Mouse (Mus musculus) gonadal fat pad, adult 2 months (tissue): ENCODE measurements around the gene Ccdc88c. TPM values are rescaled to one million over a fixed set of nuclear protein-coding genes. Genes with fewer than 3 reads are reported as not detected.

ENCODE experiments used
- DNase-seq: peaks from one replicate; pipeline ENCODE4 v3.0.0-alpha.2; 2012; ENCODE audit warnings: low read depth
- polyA plus RNA-seq: library from polyadenylated mRNA; depleted of rRNA; stranded (reverse); fragments of >200 nt; gene quantifications from 2 replicates; pipeline ENCODE4 v1.2.3, GENCODE M21; 2012; rRNA removed

Ccdc88c gene
- polyA plus RNA-seq: 5.8 and 7.9 TPM in 2 replicates

DNA sequence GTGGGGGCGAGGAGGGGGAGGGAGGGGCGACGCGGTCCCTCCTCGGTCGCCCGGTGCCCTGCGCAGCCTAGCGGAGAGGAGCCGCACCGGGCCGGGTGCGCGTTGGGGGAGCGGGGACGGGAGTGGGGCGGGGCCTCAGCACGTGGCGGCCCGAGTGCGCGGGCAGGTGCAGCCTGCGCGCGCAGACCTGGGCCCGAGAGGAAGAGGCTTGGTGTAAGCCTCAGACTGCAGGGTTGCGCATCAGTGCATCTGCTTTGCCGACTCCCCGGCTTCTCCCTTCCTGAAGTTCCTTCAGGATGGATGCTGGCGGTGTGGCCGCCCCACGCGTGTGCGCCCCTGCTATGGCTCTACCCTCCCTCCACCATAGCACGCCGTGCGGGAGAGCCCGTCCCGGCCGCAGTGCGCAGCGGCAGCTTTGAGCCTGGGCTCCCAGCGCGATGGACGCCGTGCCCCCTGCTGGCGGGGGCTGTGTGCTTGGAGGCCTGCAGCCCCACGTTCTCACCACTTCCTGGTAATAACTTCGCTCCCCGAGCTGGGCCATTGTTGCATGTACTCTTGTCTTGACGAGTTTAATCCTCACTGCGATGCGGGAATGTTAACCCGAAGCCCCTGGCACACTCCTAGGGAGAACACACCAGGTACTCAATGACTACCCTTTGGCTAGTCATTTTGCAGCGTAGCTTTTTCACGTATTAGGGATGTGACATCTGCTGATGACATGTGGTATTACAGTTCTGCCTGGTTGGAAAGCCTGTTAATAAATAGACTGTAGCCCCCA lies at the start of gene Ccdc88c:
Ccdc88c (minus strand) TSS at position 103 of the 778 bp plus-strand sequence.
- no peak for DNase-seq

DNA sequence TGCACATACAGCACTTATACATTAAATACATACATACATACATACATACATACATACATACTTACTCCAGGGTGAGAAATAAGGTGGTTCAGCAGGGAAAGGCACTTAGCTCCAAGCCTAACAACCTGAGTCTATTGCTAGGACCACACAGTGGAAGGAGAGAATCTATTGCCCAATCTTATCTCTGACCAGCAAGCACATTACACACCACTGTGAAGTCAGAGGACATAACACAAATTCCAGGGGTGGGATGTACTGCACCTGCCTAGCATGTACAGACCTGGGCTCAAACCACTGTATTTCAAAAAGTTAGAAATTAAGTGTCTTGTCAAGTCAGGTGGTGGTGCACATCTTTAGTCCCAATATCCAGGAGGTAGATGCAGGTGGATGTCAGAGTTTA lies 49.1 kb upstream of the Ccdc88c start:
- no peak for DNase-seq

DNA sequence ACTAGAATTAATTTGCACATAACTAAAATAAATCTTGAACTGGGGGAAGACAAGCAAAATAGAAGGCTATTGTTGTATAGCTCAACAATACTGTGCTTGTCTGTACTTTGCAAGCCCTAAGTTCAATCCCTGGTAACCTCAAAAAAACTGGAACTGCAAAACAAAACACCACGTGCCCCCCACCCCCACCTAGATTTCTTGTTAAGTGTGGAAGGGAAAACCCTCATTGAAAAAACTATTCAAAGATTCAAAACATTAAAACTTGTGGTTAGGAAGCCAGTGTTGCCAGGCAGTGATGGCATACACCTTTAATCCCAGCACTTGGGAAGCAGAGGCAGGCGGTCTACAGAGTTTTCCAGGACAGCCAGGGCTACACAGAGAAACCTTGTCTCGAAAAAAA lies 46.6 kb upstream of the Ccdc88c start:
- no peak for DNase-seq

DNA sequence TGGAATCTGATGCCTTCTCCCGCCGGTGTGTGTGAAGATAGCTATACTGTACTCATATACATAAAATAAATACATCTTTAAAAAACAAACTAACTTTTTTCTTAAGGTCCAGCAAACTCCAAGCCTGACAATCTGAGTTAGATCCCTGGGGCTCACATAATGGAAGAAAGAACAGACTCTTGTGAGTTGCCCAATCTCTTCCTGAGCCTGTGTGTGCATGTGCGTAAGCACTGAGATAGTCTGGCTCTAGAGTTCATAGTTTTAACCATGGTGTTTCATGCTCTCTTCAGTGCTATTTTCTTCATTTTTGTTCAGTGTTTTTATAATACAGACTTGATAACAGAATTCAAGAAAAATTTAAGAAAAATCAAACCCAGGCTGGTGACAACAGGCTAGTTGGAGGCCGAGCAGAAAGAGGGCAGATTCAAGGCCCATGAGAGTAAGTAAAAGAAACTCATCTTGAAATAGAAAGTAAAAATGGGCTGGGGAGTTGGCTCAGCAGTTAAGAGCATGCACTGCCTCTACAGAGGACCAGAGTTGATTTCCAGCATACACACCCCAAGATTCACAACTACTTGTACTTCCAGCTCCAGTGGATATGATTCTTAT lies 46.1 kb upstream of the Ccdc88c start:
- no peak for DNase-seq

DNA sequence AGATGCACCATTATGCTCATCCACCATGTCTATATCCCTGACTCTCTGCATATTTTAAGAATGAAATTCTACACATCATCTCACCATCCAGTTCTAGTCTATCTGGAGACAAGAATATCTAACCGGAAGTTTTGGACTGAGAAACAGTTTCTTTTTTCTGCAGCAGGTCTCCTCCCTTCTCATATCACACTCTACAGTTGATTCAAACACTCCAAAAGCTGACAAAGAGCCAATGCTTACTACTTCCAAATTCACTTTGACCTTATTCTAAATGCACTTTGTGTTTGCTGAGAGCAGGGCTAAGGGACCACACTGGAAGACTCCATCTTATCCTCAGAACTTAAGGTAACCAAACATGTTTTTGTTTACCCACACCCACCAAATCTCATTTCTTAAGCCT lies 41.0 kb upstream of the Ccdc88c start:
- DNase-seq: no peak

DNA sequence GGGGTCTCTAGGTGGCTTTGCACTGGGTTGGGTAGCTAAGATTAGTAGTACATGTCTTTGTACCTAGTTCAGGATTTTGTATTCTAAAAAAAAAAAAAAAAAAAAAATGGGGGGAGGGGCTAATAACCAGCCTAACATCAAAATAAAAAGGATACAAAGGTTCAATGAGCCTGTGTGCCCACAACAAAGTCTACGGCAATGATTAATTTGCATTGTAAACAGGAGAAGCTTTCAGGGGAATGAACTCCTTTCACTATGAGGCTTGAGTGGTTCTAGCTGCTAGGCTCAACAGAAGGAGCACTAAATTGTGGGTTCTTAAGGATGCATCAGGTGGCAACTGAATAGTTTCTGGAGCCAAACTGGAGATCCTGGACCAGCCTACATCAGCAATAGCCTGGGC lies 37.5 kb upstream of the Ccdc88c start:
- DNase-seq: no peak

DNA sequence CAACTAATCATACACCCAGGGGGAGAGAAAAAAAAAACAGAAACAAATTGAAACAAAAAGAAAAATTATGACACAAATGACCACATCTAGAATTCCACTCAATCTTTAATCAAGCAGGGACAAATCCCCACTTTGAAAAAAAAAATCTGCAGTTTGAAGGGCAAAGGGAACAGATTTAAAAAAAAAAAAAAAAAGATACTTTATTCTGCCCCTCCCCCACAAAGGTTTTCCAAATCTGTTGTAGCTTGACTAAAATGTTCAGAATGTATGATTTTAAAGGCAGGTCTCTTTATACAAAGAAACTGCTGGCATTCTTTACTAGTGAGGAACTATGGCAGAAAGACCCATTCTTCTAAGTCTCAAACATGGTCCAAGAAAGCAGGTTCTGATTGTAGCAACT lies 11.1 kb upstream of the Ccdc88c start:
- no peak for DNase-seq

DNA sequence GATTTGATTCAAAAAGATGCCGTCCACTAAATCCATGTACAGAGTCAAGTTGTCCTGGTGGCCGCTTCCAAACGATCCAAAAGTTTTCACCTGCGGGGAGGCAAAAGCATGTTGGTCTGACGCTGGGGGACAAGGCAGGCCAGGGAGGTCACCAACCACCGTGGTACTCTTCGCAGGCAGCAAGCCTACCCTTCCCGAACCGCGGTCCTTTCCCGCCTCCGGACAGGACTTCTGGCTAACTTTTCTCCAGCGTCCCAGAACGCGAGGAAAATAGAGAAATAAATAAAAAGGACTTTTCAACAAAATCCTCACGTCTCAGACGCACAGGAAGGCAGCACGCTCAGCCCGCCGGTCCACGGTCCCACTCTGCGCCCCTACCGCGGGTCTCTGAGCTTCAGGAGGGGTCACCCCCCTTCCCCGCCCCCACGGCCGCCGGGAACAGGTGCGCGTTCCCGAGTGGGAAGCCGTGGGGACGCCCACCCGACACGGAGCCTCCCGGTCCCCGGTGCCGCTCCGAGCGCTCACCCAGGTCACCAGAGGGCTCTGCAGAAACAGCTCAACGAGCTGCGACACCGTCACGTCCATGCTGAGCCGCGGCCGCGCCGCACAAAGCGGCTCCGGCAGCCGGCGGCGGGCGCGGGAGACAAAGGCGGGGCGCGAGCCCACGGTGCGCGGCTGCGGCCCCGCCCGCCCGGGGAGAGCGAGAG lies 456 bp downstream of the Ccdc88c start:
- no peak for DNase-seq

DNA sequence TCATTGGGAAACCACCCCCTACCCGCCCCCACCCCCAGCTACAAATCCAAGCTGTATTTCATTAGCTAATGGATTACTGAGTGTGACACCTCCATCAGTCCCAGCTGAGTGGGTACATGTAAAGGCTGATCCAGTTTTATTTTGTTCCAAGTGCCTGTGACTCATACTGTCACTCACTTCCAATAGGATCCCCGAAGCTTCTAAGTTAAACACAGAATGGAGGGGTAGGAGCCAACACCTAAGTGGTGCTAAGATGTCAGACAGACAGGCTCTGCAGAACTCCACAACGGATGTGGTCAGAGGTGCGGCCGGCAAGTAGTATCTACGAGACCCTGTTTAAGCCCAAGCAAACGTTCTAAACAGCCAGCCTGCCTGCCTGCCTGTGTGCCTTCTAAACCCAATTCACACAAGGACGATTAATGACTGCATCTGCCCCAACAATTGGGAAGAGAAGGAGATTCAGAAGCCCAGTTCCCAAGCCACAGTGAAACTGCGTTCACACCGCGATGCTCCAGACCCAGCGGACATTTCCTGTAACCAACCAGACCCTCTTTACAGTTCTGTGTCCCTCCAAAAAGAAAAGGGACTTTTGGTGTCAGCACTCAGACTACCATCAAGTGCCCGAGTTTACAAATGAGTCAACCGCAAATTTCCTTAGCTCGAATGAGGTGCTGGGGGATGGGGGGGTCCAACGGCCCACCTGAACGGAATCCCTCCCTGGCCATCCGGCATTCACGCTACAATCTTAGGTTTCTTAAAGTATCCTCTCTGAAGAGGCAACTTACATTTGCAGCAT lies 1.2 kb downstream of the Ccdc88c start:
- DNase-seq: no peak

DNA sequence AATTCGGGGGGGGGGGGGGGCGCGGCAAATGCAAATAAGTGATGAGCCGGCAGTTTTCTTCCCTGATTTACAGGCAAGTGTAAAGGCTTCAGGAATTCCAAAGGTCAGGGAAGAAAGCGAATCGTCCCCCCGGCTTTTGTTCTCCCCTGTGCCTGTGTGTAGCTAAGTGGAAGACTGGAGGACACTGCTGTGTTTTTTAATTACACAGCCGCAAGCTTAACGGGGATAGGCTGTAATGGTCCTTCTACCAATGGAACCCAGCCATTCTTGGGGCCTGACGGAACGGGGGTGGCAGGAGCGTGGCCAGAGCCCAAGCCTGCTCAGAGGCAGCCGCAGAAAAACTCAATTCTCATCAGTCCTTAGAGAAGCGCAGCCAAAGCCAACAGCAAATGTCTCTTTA lies 1.9 kb downstream of the Ccdc88c start:
- no peak for DNase-seq

DNA sequence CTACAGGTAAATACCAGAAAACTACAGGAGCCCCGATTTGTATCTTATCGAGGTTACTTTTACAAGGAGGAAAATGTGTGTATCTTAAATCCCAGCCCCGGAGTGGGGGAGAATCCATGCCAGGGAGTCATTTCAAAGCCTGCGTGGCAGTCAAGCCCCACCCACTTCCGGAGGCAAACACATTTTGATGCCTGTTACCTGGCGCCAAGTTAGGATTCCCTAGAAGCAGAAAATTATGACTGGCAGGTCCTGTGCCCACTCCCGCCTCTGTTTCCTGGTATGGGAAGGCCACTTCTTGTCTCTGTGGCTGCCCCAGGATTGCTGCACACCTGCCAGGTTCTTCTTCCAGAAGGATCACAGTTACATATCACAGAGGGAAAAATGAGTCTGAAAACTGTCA lies 2.3 kb downstream of the Ccdc88c start:
- no peak for DNase-seq

DNA sequence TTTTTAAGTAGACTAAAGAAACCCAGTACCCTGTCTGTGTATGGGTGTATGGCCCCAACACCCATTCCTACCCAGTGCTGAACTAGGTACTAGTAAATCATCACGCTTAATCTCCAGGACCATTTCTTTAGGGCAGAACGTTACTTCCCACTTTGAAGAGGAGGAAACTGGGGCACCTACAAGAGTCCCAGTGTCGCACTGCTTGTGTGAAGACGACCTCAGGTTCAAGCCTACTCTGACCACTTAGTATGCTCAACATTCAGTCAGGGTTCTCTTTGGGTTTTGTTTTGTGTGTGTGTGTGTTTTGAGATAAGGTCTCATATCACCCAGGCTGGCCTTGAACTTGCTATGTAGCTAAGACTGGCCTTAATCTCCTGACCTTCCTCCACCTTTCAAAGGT lies 2.8 kb downstream of the Ccdc88c start:
- no peak for DNase-seq

DNA sequence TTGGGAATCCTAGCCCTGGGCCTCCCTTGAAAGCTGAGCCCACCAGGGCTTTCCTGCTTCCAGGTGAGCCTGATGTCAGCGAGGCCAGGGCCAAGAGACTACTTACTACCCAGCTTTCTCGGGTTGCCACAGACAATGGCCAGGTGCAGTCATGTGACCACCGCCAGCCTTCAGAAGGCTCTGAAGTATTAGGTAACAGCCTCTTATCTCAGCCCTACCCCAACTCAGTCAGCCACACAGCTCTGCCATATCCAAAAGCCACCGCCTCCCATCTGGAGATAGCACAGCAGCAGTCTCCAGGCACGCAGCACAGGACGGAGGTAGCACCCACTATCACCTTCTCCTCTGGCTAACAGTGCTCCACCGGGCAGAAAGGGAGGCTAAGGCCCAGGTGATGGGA lies 3.5 kb downstream of the Ccdc88c start:
- DNase-seq: no peak

DNA sequence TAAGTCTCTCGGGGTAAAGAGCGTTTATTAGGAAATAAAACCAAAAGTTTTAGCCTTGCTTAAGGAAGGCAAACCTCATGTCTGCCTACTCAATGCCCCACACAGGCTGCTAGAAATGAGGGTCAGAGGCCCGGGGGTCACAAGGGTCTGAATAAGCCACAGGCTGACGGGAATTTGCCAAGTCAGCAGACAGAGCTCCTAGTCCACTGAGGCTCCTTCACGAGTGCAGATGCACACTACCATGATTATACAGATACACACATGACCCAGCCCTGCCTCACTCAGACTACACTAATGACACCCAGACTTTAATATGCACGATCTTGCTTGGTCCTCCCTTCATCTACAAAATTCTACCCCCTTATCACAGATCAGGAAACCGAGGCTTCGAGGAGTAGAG lies 4.0 kb downstream of the Ccdc88c start:
- DNase-seq: no peak

DNA sequence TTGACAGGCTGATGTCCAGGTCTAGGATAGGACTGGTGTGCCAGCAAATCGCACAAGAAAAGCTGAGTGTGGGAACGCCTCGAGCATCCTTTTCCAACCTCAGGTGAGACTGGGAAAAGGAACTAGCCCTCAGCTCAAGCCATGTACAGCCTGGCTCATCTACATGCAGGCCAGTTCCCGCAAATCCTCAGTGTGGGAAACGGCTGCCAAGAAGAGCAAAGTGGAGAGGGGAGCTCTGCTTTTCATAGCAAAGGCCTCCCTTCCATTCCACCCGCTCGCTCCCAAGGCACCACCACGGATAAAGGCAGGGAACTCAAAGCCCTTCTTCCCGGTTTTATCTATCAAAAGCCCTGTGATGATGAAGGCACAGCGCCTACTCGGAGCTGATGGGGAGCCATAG lies 5.7 kb downstream of the Ccdc88c start:
- no peak for DNase-seq

DNA sequence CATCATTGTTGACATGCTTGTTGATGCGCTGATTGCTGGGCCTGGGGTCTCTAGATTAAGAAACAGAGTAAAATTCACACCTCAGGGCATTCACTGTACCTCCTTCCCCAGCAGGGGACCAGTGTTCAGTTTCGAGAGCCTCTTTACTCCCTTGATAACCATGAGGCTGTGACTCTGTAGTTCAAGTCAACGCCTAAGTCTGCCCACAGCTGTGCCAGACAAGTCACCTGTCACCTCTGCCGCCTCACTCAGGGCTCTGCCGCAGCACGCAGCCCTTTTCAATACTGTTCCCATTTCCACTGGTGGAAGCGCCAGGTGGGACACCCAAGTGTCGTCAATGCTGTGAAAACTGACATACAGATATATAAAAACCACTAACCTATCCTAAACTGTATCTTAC lies 6.5 kb downstream of the Ccdc88c start:
- DNase-seq: no peak

DNA sequence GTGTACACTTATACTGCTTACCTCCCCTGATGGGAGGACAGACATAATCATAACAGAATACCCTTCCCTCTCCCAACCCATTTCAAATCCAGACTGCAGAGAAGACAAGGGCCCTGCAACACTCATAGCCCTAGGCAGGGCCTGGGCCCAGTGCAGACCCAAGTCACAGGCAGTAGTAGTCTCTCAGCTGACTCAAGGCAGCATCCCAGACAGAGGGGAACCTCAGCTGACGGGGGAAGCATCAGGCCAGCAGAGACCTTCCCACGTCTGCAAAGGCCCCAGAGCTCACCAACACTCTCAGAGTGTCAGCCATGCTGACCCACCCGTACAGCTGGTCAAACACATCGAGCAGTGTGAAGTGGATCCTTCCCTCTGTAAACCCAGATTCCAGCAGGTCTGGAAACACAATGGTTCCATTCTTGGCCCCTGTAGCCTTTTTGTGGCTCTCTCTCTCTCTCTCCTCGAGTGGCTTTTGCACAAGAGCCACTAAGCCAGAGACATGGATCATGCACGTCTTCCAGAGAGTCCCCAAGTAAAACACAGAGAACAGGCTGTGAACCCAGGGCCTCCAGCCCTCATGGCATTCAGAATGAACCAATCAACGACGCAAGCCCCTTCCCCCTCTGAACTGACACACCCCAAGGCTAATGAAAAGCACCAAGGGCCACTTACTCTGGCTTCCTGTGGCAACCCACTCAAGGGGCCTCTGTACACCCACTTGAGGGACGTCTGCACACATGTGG lies 7.2 kb downstream of the Ccdc88c start:
- no peak for DNase-seq

DNA sequence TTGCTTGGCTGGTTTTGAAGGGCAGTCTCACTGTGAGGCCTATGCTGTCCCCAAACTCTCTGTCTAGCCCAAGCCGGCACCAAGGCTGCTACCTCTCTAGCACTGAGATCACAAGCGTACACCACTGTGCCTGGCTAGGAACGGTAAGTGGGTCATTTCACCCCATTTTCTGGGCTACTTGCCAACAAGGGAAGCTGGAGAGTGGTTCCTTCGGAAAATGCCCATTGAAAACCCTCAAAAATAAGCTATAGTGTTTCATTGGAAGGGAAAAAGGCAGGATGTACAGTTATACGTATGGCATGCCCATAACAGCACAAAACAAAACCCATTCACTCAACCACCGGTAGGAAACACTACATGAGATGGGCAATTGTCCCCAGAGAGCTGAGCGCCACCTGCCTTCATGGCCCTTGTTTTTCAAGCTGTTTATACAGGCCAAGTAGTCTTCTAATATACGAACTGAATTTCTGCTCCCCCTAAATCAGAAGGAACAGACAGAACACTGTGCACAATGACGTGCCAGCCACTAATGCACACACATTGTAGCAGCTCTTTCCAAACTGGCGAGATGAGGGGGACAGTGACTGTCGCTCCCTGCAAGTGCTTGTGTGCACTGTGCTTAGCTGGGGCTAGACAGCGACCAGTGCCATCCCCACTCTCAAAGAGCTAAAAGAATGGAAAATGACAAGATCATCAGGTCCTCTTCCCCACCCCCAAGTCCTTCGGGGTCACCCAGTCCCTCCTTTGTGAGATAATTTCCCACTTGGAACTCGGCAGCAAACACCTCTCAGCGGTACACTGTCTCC lies 8.4 kb downstream of the Ccdc88c start:
- DNase-seq: no peak

DNA sequence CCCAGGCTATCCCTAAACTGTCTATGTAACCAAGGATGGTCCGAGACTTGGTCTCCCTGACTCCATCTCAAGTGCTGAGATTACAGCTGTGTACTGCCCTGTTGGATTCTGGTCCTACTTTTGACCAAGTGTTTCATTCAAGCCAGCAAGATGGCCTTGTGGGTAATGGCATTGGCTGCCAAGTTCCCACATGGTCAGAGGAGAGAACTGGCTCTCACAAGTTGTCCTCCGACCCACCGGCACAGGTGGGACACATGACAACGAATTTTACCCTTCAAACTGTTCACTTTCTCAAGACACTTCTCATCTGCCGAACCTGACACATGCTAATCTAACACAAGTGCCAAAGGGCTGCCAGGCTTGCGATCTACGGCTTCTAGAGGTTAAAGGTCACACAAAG lies 9.4 kb downstream of the Ccdc88c start:
- no peak for DNase-seq

DNA sequence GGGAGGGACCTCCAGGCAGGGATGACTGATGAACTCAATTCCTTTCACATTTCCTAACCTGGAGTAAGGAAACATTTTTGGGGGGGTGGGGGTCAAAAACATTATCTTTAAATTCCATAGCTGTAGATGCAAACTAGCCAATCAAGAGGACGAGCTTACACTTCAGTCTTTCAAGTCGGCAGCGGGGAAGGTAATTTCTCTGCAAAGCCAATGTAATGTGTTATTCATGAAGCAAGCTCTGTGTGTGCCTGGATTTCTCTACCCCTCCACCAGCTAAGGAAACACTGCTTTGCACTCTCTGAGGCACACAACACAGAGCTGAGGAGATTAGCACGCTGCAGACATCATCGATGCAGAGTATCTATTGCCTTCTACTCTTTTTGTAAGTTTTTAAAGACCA lies 9.8 kb downstream of the Ccdc88c start:
- no peak for DNase-seq

DNA sequence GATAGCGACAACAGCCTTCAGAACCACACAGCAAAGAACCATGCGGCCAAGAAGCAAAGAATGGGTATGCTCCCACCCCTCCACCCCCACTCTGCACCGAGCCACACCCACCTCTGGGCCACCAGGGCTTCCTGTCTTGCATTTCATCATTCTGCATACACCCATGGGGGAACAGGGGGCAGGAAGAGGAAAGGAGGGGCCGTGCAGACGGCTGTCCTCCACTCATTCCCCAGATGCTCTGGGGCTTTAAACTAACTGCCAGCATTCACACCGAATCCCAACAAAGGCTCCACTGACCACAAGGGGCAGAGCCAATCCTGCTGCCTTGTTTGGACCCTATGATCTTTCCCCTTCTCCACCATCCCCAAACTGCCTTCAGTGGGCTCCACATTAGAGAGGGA lies 10.9 kb downstream of the Ccdc88c start:
- DNase-seq: no peak
